Mouse (Mus musculus) cerebral cortex, adult 2 months (tissue): ENCODE data around the gene Cdkl1.

Source experiments
- WGBS: fragments of 180-500 bp; shearing (Covaris S2); methylation state at CpG from one replicate; pipeline ENCODE4 v1.1.7; 2018; 5-methylcytosine and 5-hydroxymethylcytosine counted together

Gene Cdkl1

GRCm38 (mm10) chr12:69790530-69791505 lies at the start of gene Cdkl1:
Gene Cdkl1 (minus strand): TSS chr12:69791267.
- under 1% methylated on average over 45 of the region's 45 CpGs for WGBS

GRCm38 (mm10) chr12:69838376-69838775 lies 47.3 kb upstream of the Cdkl1 start:
- 59% methylated on average over 11 of the region's 11 CpGs for WGBS

GRCm38 (mm10) chr12:69833982-69834604 lies 43.0 kb upstream of the Cdkl1 start:
- WGBS = 61% methylated on average over 12 of the region's 12 CpGs

DNA sequence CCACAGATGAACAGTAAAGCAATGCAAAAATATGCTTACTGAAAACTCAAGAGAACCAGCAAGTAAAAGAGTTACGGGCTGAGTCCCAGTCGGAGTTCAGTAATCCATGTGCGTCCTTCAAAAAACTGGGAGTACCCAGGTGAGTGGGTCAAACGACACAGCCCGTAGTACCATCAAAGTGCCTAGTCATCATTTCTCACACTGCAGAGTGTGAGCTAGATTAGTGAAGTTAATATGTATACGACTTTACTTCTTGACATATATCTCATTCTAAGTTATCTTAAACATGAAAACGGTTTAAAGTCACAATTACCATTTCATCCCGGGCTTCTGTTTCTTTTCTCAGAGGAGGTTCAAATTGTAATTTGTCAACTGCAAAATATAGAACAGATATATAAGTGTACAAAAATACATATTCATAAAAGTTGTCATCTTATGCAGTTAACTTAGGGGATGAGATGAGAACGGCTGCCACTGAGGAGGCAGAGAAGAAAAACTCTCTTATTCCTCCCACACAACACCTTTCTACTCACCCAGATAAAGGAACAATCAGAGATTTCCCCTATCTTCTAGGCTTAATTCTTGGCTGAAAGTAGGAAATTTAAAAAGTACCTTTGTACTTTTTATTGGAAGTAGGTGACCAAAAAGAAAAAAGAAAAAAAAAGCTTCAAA lies 40.3 kb upstream of the Cdkl1 start:
- whole genome bisulfite sequencing = 62% methylated on average over 9 of the region's 9 CpGs

DNA sequence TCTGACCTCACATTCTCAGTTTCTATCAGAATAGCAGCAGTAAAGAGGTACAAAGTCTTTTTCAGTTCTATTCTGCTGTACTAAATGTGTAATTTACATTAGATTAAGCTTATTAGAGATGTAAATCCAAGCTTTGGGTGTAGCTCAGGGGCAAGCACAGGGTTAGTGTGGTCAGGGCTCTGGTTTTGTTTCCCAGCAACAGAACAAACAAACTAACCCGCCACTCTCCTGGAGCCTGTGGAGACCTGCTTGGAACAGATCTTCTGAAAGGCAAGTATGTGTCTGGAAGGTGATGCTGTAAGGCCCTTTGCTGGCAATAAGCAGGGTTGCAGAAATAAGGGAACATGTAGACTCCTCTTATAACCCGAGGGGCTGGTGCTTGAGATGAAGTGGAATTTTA lies 37.1 kb upstream of the Cdkl1 start:
- 58% methylated on average over 2 of the region's 2 CpGs for WGBS

GRCm38 (mm10) chr12:69824881-69825597 lies 34.0 kb upstream of the Cdkl1 start:
- WGBS = 60% methylated on average over 9 of the region's 9 CpGs

GRCm38 (mm10) chr12:69814272-69814671 lies 23.2 kb upstream of the Cdkl1 start:
- WGBS = 33% methylated on average over 6 of the region's 6 CpGs

DNA sequence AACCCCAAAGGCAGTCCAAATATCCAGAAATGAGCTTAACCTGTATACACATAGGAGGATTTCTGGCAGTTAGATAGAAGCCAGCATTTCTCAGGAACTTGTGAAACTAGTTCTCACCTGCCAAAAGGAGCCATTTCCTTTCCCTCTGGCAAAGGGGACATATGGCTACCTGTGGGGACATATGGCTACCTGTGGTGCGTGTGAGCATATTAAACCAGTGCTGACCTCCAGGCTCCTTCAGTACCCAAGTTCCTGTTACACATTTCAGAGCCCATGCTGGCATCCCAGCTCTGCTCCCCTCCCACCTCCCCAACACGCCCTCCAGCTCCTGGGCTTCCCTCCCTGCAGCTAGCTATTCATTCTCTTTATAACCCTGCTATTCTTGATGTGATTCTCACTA lies 22.5 kb upstream of the Cdkl1 start:
- WGBS = 54% methylated on average over 2 of the region's 2 CpGs

DNA sequence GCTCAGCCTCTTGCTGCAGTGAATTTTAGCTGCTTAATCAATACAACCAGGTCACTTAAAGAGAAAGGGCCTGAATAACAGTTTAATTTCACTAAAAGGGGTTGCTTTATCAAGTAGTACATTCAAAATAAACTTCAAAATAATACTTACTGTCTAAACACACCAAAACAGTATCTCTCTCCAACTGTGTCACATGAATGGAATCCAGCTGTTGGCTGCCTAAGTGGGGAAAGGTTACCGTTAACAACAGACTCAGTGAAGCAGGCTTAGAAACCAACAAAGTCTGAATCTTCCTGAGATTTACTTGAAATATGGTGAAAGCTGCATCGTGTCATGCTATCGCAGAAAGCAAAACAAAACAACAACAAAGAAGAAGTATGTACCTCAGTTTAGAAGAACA lies 21.9 kb upstream of the Cdkl1 start:
- WGBS = 63% methylated on average over 3 of the region's 3 CpGs

- WGBS = 38% methylated on average over 1 of the region's 1 CpGs
Observed at GRCm38 (mm10) chr12:69811976-69812375, 20.9 kb upstream of the Cdkl1 start.

DNA sequence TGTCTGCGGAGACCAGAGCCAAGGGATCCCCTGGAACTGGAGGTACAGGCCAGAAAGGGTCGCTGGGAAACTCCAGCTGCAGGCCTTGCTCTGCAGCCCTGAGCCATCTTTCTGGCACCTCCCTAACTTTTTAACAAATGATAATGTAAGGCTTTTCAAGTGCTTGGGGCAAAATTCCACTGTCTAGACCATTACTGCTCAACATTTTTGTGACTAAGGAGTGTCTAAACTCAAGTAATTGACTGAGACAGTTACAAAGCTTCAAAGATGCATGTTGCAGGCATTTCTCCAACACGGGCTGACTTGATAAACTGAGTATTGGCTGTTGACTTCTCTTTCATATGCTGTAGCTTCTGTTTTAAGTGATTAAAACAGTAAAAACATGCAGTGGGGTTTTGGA lies 18.4 kb upstream of the Cdkl1 start:
- 83% methylated on average over 3 of the region's 3 CpGs for WGBS

- WGBS = 81% methylated on average over 11 of the region's 11 CpGs
Observed at GRCm38 (mm10) chr12:69807399-69807985, 16.4 kb upstream of the Cdkl1 start.

DNA sequence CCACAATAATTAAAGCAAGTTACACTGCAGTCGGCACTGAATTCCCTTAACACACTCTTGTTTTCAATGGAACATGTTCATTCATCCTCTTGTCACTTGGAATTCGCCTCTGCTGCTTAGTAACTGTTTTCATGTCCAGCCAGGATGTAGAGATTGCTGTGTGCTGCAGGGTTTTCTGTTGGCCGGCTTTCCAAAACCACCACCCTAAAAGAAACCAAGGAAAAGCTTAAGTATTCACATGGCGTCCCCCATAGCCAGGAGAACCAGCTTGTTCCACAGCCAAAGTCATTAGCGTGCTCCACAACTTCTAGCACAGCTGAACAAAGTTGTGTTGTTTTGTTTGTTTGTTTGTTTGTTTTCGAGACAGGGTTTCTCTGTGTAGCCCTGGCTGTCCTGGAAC lies 14.1 kb upstream of the Cdkl1 start:
- WGBS = 66% methylated on average over 6 of the region's 6 CpGs

GRCm38 (mm10) chr12:69804393-69805070 lies 13.5 kb upstream of the Cdkl1 start:
- WGBS = 85% methylated on average over 10 of the region's 10 CpGs

DNA sequence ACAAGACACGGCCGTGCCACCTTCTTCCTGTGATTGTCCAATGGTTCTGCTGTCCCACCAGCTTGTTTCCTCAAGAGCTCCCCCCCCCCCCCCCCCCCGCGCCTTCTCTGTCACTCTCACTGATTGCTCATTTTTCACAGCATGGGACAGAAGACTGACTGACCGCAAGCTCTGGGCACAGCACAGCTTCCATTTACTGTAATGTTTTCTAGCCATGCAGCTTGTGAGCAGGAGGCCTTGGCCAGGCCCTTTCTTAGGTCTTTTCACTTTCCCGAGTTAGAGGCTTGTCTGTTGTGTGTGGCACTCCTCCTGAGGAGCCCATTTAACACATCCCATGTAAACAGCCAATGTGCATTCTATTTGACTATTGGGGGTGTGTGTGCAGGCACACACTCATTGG lies 12.1 kb upstream of the Cdkl1 start:
- WGBS = 83% methylated on average over 6 of the region's 6 CpGs

GRCm38 (mm10) chr12:69800586-69800985 lies 9.5 kb upstream of the Cdkl1 start:
- WGBS = 90% methylated on average over 4 of the region's 4 CpGs

DNA sequence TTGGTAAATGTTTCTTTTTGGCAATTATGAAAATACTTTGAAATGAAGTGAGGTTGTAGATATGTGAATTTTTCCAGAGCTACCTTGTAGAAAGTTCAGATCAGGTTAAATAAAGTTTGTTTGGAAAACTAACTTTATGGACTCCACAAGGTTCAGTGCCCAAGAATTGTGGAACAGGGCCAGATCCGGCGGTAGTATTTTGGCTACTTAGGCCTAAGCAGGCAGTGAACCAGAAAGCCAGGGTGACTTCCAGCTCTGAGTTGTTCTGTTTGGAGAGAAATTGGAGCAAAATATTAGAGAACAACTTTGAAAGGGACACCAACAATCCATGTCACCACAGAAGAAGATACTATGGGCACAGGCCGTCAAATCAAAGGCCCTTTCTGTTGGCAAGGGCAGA lies 5.2 kb upstream of the Cdkl1 start:
- WGBS = 79% methylated on average over 3 of the region's 3 CpGs

DNA sequence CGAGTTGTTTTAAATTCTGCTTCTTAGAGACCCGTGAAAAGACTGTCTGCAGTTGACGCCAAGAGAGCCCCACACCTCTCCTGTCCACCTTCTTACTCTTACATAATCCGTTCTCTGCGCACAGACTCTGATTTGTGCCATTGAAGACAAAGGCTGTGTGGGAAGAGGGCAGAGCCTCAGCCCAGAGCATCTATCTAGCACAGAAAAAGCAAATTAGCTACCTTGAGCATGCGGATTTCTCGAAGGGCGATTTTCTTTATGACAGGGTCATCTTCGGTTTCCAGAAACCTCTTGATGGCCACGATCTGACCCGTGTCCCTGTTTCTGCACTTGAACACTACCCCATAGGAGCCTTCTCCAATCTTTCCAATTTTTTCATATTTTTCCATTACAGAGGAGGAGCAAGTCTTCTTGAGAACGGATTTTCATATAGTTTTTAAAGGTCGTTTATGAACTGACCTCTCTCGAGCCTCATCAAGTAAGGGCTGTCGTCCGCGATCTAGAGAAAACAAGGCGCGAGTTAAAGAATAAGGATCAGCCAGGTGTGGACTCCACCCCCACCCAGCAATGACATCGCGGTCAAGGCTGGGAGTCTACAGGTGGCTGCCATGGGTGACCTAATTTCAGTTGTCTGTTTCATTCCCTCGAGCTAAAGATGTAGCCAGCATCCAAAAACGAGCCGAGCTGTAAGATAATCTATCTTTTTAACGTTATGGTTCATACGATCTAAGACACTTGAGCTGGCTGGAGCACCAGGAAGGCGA lies 1.1 kb downstream of the Cdkl1 start:
- WGBS = 32% methylated on average over 27 of the region's 27 CpGs

GRCm38 (mm10) chr12:69788380-69788779 lies 2.7 kb downstream of the Cdkl1 start:
- 92% methylated on average over 5 of the region's 5 CpGs for WGBS

GRCm38 (mm10) chr12:69785471-69785870 lies 5.6 kb downstream of the Cdkl1 start:
- 91% methylated on average over 9 of the region's 9 CpGs for WGBS
